13 mouse cellular contexts compared by ENCODE assay signal in genomic region chr5:42685356-42686057, GRCm38 (mm10).
DNase-seq lines count a peak whose midpoint lies in the region; ATAC-seq lines count a peak whose summit lies in the region.
"Had no signal": no experiment of that assay in that cellular context is flagged by ENCODE, and none has a peak within 500 bp of the region (broad histone marks: within the 10 kb centered on the region; RNA-seq: fewer than 3 reads in every experiment).

No protein-coding gene starts in this region.

- no peak for DNase-seq in hindbrain, embryonic 11.5 days (ENCODE audit: low spot score)
- no peak for DNase-seq in hindbrain, embryonic 10.5 days (ENCODE audit: low spot score)
- peak; percentile 72 to 94 for DNase-seq in adrenal gland, adult (ENCODE audit: inconsistent age in 2 of 2, low spot score in 1 of 2)
- no peak for DNase-seq in thymus, postnatal 14 days
- no peak for DNase-seq in forebrain, embryonic 10.5 days (ENCODE audit: extremely low spot score, low spot score)
- no peak for DNase-seq in B cell, adult 2 months
- DNase-seq: embryo, embryonic 11 days; layer of hippocampus, postnatal 36 days had no signal

- H3K4me1 ChIP-seq in hindbrain, embryonic 11.5 days (replicated peaks; ENCODE audit: control insufficient read depth, insufficient read depth, low read length), result no peaks in the 10 kb centered on the region
- H3K4me1 ChIP-seq in hindbrain, embryonic 10.5 days (replicated peaks), result no peaks in the 10 kb centered on the region
- peaks cover 3% of the 10 kb centered on the region; the same call in 1 of the 2 replicates for H3K4me1 ChIP-seq in brown adipose tissue, adult 24 weeks (ENCODE audit: control insufficient read depth, insufficient read depth, insufficient read length, low read length)
- H3K4me1 ChIP-seq in midbrain, embryonic 13.5 days (replicated peaks), result peaks cover 5% of the 10 kb centered on the region; the same call in 1 of the 2 replicates
- no peaks in the 10 kb centered on the region for H3K4me1 ChIP-seq in forebrain, embryonic 10.5 days
- H3K4me1 ChIP-seq: liver, embryonic 15.5 days; neural tube, embryonic 15.5 days had no signal

- no peaks in the 10 kb centered on the region for H3K27me3 ChIP-seq in hindbrain, embryonic 11.5 days (ENCODE audit: control insufficient read depth, insufficient read depth, low read length)
- H3K27me3 ChIP-seq in hindbrain, embryonic 10.5 days (ENCODE audit: insufficient read depth, poor library complexity, severe bottlenecking), result no peaks in the 10 kb centered on the region
- H3K27me3 ChIP-seq in midbrain, embryonic 13.5 days, result no peaks in the 10 kb centered on the region
- H3K27me3 ChIP-seq in forebrain, embryonic 10.5 days (ENCODE audit: poor library complexity, severe bottlenecking), result no peaks in the 10 kb centered on the region
- H3K27me3 ChIP-seq: CH12.LX; liver, embryonic 15.5 days; neural tube, embryonic 15.5 days had no signal

- H3K9ac ChIP-seq in hindbrain, embryonic 11.5 days (ENCODE audit: low read depth, low read length), result no peak overlapping the region
- H3K9ac ChIP-seq in midbrain, embryonic 13.5 days (replicated peaks), result no peak overlapping the region
- H3K9ac ChIP-seq: liver, embryonic 15.5 days; neural tube, embryonic 15.5 days had no signal

- H3K4me3 ChIP-seq in hindbrain, embryonic 11.5 days (ENCODE audit: low read depth, low read length), result no peak overlapping the region
- no peak overlapping the region for H3K4me3 ChIP-seq in hindbrain, embryonic 10.5 days
- no peak overlapping the region for H3K4me3 ChIP-seq in brown adipose tissue, adult 24 weeks (ENCODE audit: insufficient read depth, low read depth, low read length)
- no peak overlapping the region for H3K4me3 ChIP-seq in midbrain, embryonic 13.5 days (replicated peaks)
- no peak overlapping the region for H3K4me3 ChIP-seq in forebrain, embryonic 10.5 days
- H3K4me3 ChIP-seq: liver, embryonic 15.5 days; neural tube, embryonic 15.5 days had no signal

- H3K4me2 ChIP-seq in hindbrain, embryonic 11.5 days (replicated peaks; ENCODE audit: low read depth, low read length), result no peak overlapping the region
- no peak overlapping the region for H3K4me2 ChIP-seq in midbrain, embryonic 13.5 days (replicated peaks)
- H3K4me2 ChIP-seq: liver, embryonic 15.5 days; neural tube, embryonic 15.5 days had no signal

- H3K9me3 ChIP-seq in hindbrain, embryonic 11.5 days (ENCODE audit: control insufficient read depth, low read length), result no peaks in the 10 kb centered on the region
- H3K9me3 ChIP-seq in hindbrain, embryonic 10.5 days, result no peaks in the 10 kb centered on the region
- H3K9me3 ChIP-seq in midbrain, embryonic 13.5 days, result no peaks in the 10 kb centered on the region
- no peaks in the 10 kb centered on the region for H3K9me3 ChIP-seq in forebrain, embryonic 10.5 days
- H3K9me3 ChIP-seq: liver, embryonic 15.5 days; neural tube, embryonic 15.5 days had no signal

- WGBS in hindbrain, embryonic 11.5 days, result 72% methylated on average over 5 of the region's 5 CpGs
- WGBS in hindbrain, embryonic 10.5 days, result 81% methylated on average over 5 of the region's 5 CpGs
- 61% methylated on average over 5 of the region's 5 CpGs for WGBS in midbrain, embryonic 13.5 days
- WGBS in forebrain, embryonic 10.5 days, result 82% methylated on average over 5 of the region's 5 CpGs

- H3K36me3 ChIP-seq in hindbrain, embryonic 11.5 days (ENCODE audit: control insufficient read depth, insufficient read depth, low read length), result no peaks in the 10 kb centered on the region
- H3K36me3 ChIP-seq in hindbrain, embryonic 10.5 days, result no peaks in the 10 kb centered on the region
- H3K36me3 ChIP-seq in midbrain, embryonic 13.5 days, result no peaks in the 10 kb centered on the region
- no peaks in the 10 kb centered on the region for H3K36me3 ChIP-seq in forebrain, embryonic 10.5 days (replicated peaks)
- H3K36me3 ChIP-seq: liver, embryonic 15.5 days; neural tube, embryonic 15.5 days had no signal

- 0 out of 2 replicates have a peak, but pooled peaks have one; percentile 35 for ATAC-seq in hindbrain, embryonic 11.5 days (ENCODE audit: low FRiP score)
- peak; percentile 80 for ATAC-seq in midbrain, embryonic 13.5 days

- no peak overlapping the region for H3K27ac ChIP-seq in hindbrain, embryonic 11.5 days (ENCODE audit: low read depth, low read length)
- no peak overlapping the region for H3K27ac ChIP-seq in hindbrain, embryonic 10.5 days
- 0 out of 2 replicates have a peak overlapping the region, but pooled peaks have one; percentile 68 for H3K27ac ChIP-seq in brown adipose tissue, adult 24 weeks (replicated peaks; ENCODE audit: low read depth, low read length)
- H3K27ac ChIP-seq in midbrain, embryonic 13.5 days, result no peak overlapping the region
- H3K27ac ChIP-seq in forebrain, embryonic 10.5 days, result no peak overlapping the region
- H3K27ac ChIP-seq: liver, embryonic 15.5 days; neural tube, embryonic 15.5 days had no signal

Comparison
In these comparisons a context has a peak if more than half of its experiments do, and no peak if none do; other contexts are left out.
1. DNase-seq: peak in adrenal gland, adult (2 of 2); none in hindbrain, embryonic 11.5 days (single experiment), hindbrain, embryonic 10.5 days (single experiment), thymus, postnatal 14 days (single experiment), forebrain, embryonic 10.5 days (single experiment) and B cell, adult 2 months (0 of 2).